Mouse (Mus musculus) heart, postnatal 0 days (tissue): Measurements from ENCODE around the gene Theg. TPM values are rescaled to one million over a fixed set of nuclear protein-coding genes. Genes with fewer than 3 reads are reported as not detected.

Experiments used
- ATAC-seq: fragments of 200-750 bp; cut with Nextera tagmentation; 2 replicates; pipeline ENCODE4 v1.8.0; 2017; ENCODE audit warnings: low read depth, moderate number of reproducible peaks, moderate library complexity; ENCODE audit not compliant: insufficient read depth
- DNase-seq: peaks from one replicate; pipeline ENCODE4 v3.0.0-alpha.2; 2016; ENCODE audit warnings: low spot score
- H3K27ac ChIP-seq: fragments of 300-500 bp; sonication (generic); 2 replicates; pipeline ENCODE4 v1.5.1; 2014; ENCODE audit warnings: low read depth, mild to moderate bottlenecking
- H3K27me3 ChIP-seq: fragments of 300-500 bp; sonication (generic); 2 replicates; pipeline ENCODE4 v1.6.1; 2014; ENCODE audit warnings: low read length, mixed read lengths; ENCODE audit not compliant: control insufficient read depth, insufficient read depth
- H3K36me3 ChIP-seq: fragments of 300-500 bp; sonication (generic); replicated peaks from 2 replicates; pipeline ENCODE4 v1.6.1; 2014; ENCODE audit warnings: low read length, mixed read lengths; ENCODE audit not compliant: control insufficient read depth, insufficient read depth
- H3K4me1 ChIP-seq: fragments of 300-500 bp; sonication (generic); 2 replicates; pipeline ENCODE4 v1.6.1; 2014; ENCODE audit warnings: antibody characterized with exemption; ENCODE audit not compliant: control insufficient read depth, insufficient read depth
- H3K4me2 ChIP-seq: fragments of 300-500 bp; sonication (generic); 2 replicates; pipeline ENCODE4 v1.6.1; 2014; ENCODE audit warnings: low read depth, mild to moderate bottlenecking, low read length, moderate library complexity
- H3K4me3 ChIP-seq: fragments of 300-500 bp; sonication (generic); 2 replicates; pipeline ENCODE4 v1.5.1; 2014; ENCODE audit warnings: low read depth, low read length
- H3K9ac ChIP-seq: fragments of 300-500 bp; sonication (generic); replicated peaks from 2 replicates; pipeline ENCODE4 v1.6.1; 2014; ENCODE audit warnings: low read depth, low read length, mixed read lengths
- H3K9me3 ChIP-seq: fragments of 300-500 bp; sonication (generic); replicated peaks from 2 replicates; pipeline ENCODE4 v1.6.1; 2016; ENCODE audit warnings: low read length; ENCODE audit not compliant: control insufficient read depth
- CTCF ChIP-seq: IDR thresholded peaks from 2 replicates; pipeline ENCODE4 v1.5.1; 2016; ENCODE audit warnings: antibody characterized with exemption, control low read depth, low read depth
- EP300 ChIP-seq: IDR thresholded peaks from 2 replicates; pipeline ENCODE4 v1.6.1; 2016; ENCODE audit warnings: antibody characterized with exemption, low read depth
- WGBS: fragments of 180-500 bp; shearing (Covaris S2); extraction: QIAGEN DNeasy Blood & Tissue Kit; methylation state at CpG from one replicate; pipeline ENCODE4 v1.1.7; 2014; 5-methylcytosine and 5-hydroxymethylcytosine counted together
- polyA plus RNA-seq: library from polyadenylated mRNA; unstranded; fragments of >200 nt; fragmentation: Nextera tagmentation; extraction: Ambion mirVana; gene quantifications from 2 replicates; pipeline ENCODE4 v1.2.1, GENCODE M21; 2015
- total RNA-seq: library from RNA; depleted of rRNA; stranded (reverse); fragments of >200 nt; gene quantifications from 2 replicates; pipeline ENCODE4 v1.2.3, GENCODE M21; 2014; ENCODE audit warnings: low replicate concordance

Theg gene
- total and polyA plus RNA-seq, 2 experiments from 2014 or later = not detected

GRCm38 (mm10) chr10:79606537-79606936 lies 19.4 kb upstream of the Theg start:
- ATAC-seq (no peak), DNase-seq (no peak)
- Histone ChIP-seq H3K27ac (no peak overlapping the region), H3K4me3 (no peak overlapping the region), H3K4me1 (no peaks in the 10 kb centered on the region), H3K9ac (no peak overlapping the region), H3K9me3 (no peaks in the 10 kb centered on the region), H3K4me2 (no peak overlapping the region), H3K27me3 (no peaks in the 10 kb centered on the region), H3K36me3 (no peaks in the 10 kb centered on the region)
- WGBS = 66% methylated on average over 4 of the region's 4 CpGs
- TF ChIP-seq CTCF (no peak), EP300 (no peak)

- ATAC-seq = no peak
- TF ChIP-seq EP300 = no peak
- TF ChIP-seq CTCF = no peak
- WGBS = 67% methylated on average over 4 of the region's 4 CpGs
- Histone ChIP-seq H3K27me3 (peaks cover 21% of the 10 kb centered on the region), H3K4me3 (no peak overlapping the region), H3K4me1 (no peaks in the 10 kb centered on the region), H3K9me3 (no peaks in the 10 kb centered on the region), H3K9ac (no peak overlapping the region), H3K27ac (no peak overlapping the region), H3K4me2 (no peak overlapping the region), H3K36me3 (no peaks in the 10 kb centered on the region)
- no peak for DNase-seq
Observed at GRCm38 (mm10) chr10:79597936-79598230, 10.8 kb upstream of the Theg start.

- no peaks in the 10 kb centered on the region for H3K36me3 ChIP-seq
- TF ChIP-seq EP300 (no peak), CTCF (no peak)
- H3K27me3 ChIP-seq = peaks cover 21% of the 10 kb centered on the region
- H3K4me3 ChIP-seq = no peak overlapping the region
- ATAC-seq = no peak
- DNase-seq = no peak
- H3K4me1 ChIP-seq = no peaks in the 10 kb centered on the region
- H3K9ac ChIP-seq = no peak overlapping the region
- no peak overlapping the region for H3K27ac ChIP-seq
- H3K4me2 ChIP-seq = no peak overlapping the region
- no peaks in the 10 kb centered on the region for H3K9me3 ChIP-seq
- WGBS = 17% methylated on average over 13 of the region's 13 CpGs
Observed at GRCm38 (mm10) chr10:79597051-79597935, 10.2 kb upstream of the Theg start.

GRCm38 (mm10) chr10:79595590-79595929 lies 8.4 kb upstream of the Theg start:
- Histone ChIP-seq H3K27ac (no peak overlapping the region), H3K9me3 (no peaks in the 10 kb centered on the region), H3K9ac (no peak overlapping the region), H3K36me3 (no peaks in the 10 kb centered on the region), H3K4me3 (no peak overlapping the region), H3K4me1 (no peaks in the 10 kb centered on the region), H3K4me2 (no peak overlapping the region), H3K27me3 (peaks cover 21% of the 10 kb centered on the region)
- no peak for DNase-seq
- no peak; the same call in 1 of the 2 replicates for ATAC-seq
- no peak for TF ChIP-seq EP300
- no peak for TF ChIP-seq CTCF
- WGBS = 55% methylated on average over 8 of the region's 8 CpGs

- WGBS = 17% methylated on average over 17 of the region's 17 CpGs
- H3K4me3 ChIP-seq = no peak overlapping the region
- TF ChIP-seq CTCF (peak; percentile 92), EP300 (no peak)
- ATAC-seq (peak; percentile 79), DNase-seq (peak; percentile 75)
- no peak overlapping the region for H3K4me2 ChIP-seq
- H3K9me3 ChIP-seq = no peaks in the 10 kb centered on the region
- no peaks in the 10 kb centered on the region for H3K36me3 ChIP-seq
- peaks cover 21% of the 10 kb centered on the region for H3K27me3 ChIP-seq
- no peak overlapping the region for H3K9ac ChIP-seq
- H3K27ac ChIP-seq = no peak overlapping the region
- no peaks in the 10 kb centered on the region for H3K4me1 ChIP-seq
Observed at GRCm38 (mm10) chr10:79594872-79595589, 7.9 kb upstream of the Theg start.
